Mouse (Mus musculus): ENCODE data around the gene Acot13. TPM values are rescaled to one million over a fixed set of nuclear protein-coding genes. Genes with fewer than 3 reads are reported as not detected.

The Acot13 gene
- total and polyA plus RNA-seq, 3 experiments = 365 to 456 (median 383) TPM

- WGBS = 49% methylated on average over 16 of the region's 16 CpGs
These were observed 8.5 kb downstream of the Acot13 start for GRCm38 (mm10) chr13:24822663-24823343.

GRCm38 (mm10) chr13:24819931-24820330, 11.4 kb downstream of the Acot13 start:
- no peak overlapping the region for H3K27ac ChIP-seq
- 76% methylated on average over 1 of the region's 1 CpGs for WGBS
- no peak for TF ChIP-seq CTCF (IDR thresholded peaks at IDR 0.05)
- TF ChIP-seq EP300 (IDR thresholded peaks at IDR 0.05; ENCODE audit: insufficient read depth, low read depth, low read length) = no peak
- no peak for TF ChIP-seq POLR2A (IDR thresholded peaks at IDR 0.05; ENCODE audit: insufficient read depth, low read depth, low read length)
- H3K9ac ChIP-seq (ENCODE audit: low read depth, low read length) = no peak overlapping the region
- H3K36me3 ChIP-seq (ENCODE audit: control insufficient read depth, insufficient read depth, low read length) = peaks cover 7% of the 10 kb centered on the region
- intact Hi-C loops (cut with DNase I) = no loop called here
- peaks cover 1% of the 10 kb centered on the region; the same call in 1 of the 2 replicates for H3K4me1 ChIP-seq (ENCODE audit: control insufficient read depth, insufficient read depth, low read length)
- H3K4me3 ChIP-seq = no peak overlapping the region
- H3K79me2 ChIP-seq (replicated peaks; ENCODE audit: control insufficient read depth, insufficient read depth, low read length) = no peaks in the 10 kb centered on the region
- no peak for DNase-seq
- H3K27me3 ChIP-seq (ENCODE audit: control insufficient read depth, insufficient read depth, low read length) = no peaks in the 10 kb centered on the region

More at GRCm38 (mm10) chr13:24822663-24823343, 8.5 kb downstream of the Acot13 start:
- H3K36me3 ChIP-seq (ENCODE audit: control insufficient read depth, insufficient read depth, low read length) = peaks cover 5% of the 10 kb centered on the region; the same call in 1 of the 2 replicates
- no peak overlapping the region for H3K4me3 ChIP-seq
- DNase-seq = peak in 1 of 2 experiments; percentile 25
- no peak overlapping the region; the same call in 1 of the 2 replicates for H3K27ac ChIP-seq
- intact Hi-C loops (cut with DNase I) = no loop called here
- peaks cover 6% of the 10 kb centered on the region for H3K4me1 ChIP-seq (ENCODE audit: control insufficient read depth, insufficient read depth, low read length)
- no peaks in the 10 kb centered on the region for H3K79me2 ChIP-seq (replicated peaks; ENCODE audit: control insufficient read depth, insufficient read depth, low read length)
- H3K9ac ChIP-seq (ENCODE audit: low read depth, low read length) = no peak overlapping the region
- TF ChIP-seq CTCF (IDR thresholded peaks at IDR 0.05) = no peak
- TF ChIP-seq EP300 (IDR thresholded peaks at IDR 0.05; ENCODE audit: insufficient read depth, low read depth, low read length) = 0 out of 2 replicates have a peak, but pooled peaks have one; percentile 49
- TF ChIP-seq POLR2A (IDR thresholded peaks at IDR 0.05; ENCODE audit: insufficient read depth, low read depth, low read length) = no peak
- H3K27me3 ChIP-seq (ENCODE audit: control insufficient read depth, insufficient read depth, low read length) = no peaks in the 10 kb centered on the region

GRCm38 (mm10) chr13:24816125-24817092, 14.9 kb downstream of the Acot13 start:
- peaks cover 31% of the 10 kb centered on the region for H3K36me3 ChIP-seq (ENCODE audit: control insufficient read depth, insufficient read depth, low read length)
- TF ChIP-seq CTCF (IDR thresholded peaks at IDR 0.05) = no peak
- TF ChIP-seq EP300 (IDR thresholded peaks at IDR 0.05; ENCODE audit: insufficient read depth, low read depth, low read length) = 0 out of 2 replicates have a peak, but pooled peaks have one; percentile 12
- peak; percentile 40 for TF ChIP-seq POLR2A (IDR thresholded peaks at IDR 0.05; ENCODE audit: insufficient read depth, low read depth, low read length)

GRCm38 (mm10) chr13:24814616-24815015, 16.7 kb downstream of the Acot13 start:
- peaks cover 47% of the 10 kb centered on the region for H3K36me3 ChIP-seq (ENCODE audit: control insufficient read depth, insufficient read depth, low read length)

More at GRCm38 (mm10) chr13:24816125-24817092, 14.9 kb downstream of the Acot13 start:
- intact Hi-C loops (cut with DNase I) = no loop called here
- Histone ChIP-seq H3K4me1 (ENCODE audit: control insufficient read depth, insufficient read depth, low read length) (no peaks in the 10 kb centered on the region), H3K27me3 (ENCODE audit: control insufficient read depth, insufficient read depth, low read length) (no peaks in the 10 kb centered on the region), H3K79me2 (replicated peaks; ENCODE audit: control insufficient read depth, insufficient read depth, low read length) (no peaks in the 10 kb centered on the region), H3K9ac (ENCODE audit: low read depth, low read length) (no peak overlapping the region), H3K27ac (no peak overlapping the region), H3K4me3 (no peak overlapping the region)
- no peak for DNase-seq
- WGBS = 53% methylated on average over 4 of the region's 4 CpGs

GRCm38 (mm10) chr13:24812521-24812920, 18.8 kb downstream of the Acot13 start:
- no peak overlapping the region for H3K9ac ChIP-seq (ENCODE audit: low read depth, low read length)
- H3K27me3 ChIP-seq (ENCODE audit: control insufficient read depth, insufficient read depth, low read length) = no peaks in the 10 kb centered on the region
- WGBS = 92% methylated on average over 2 of the region's 2 CpGs
- no peak for DNase-seq
- H3K36me3 ChIP-seq (ENCODE audit: control insufficient read depth, insufficient read depth, low read length) = peaks cover 64% of the 10 kb centered on the region
- H3K4me1 ChIP-seq (ENCODE audit: control insufficient read depth, insufficient read depth, low read length) = no peaks in the 10 kb centered on the region; the same call in 1 of the 2 replicates
- TF ChIP-seq EP300 (IDR thresholded peaks at IDR 0.05; ENCODE audit: insufficient read depth, low read depth, low read length) (no peak), CTCF (IDR thresholded peaks at IDR 0.05) (no peak), POLR2A (IDR thresholded peaks at IDR 0.05; ENCODE audit: insufficient read depth, low read depth, low read length) (no peak)
- no peak overlapping the region for H3K27ac ChIP-seq
- H3K79me2 ChIP-seq (replicated peaks; ENCODE audit: control insufficient read depth, insufficient read depth, low read length) = no peaks in the 10 kb centered on the region
- intact Hi-C loops (cut with DNase I) = no loop called here
- H3K4me3 ChIP-seq = no peak overlapping the region

More at GRCm38 (mm10) chr13:24814616-24815015, 16.7 kb downstream of the Acot13 start:
- TF ChIP-seq EP300 (IDR thresholded peaks at IDR 0.05; ENCODE audit: insufficient read depth, low read depth, low read length) = no peak
- no peaks in the 10 kb centered on the region for H3K27me3 ChIP-seq (ENCODE audit: control insufficient read depth, insufficient read depth, low read length)
- H3K79me2 ChIP-seq (replicated peaks; ENCODE audit: control insufficient read depth, insufficient read depth, low read length) = no peaks in the 10 kb centered on the region
- no peak overlapping the region for H3K9ac ChIP-seq (ENCODE audit: low read depth, low read length)
- intact Hi-C loops (cut with DNase I) = no loop called here
- no peaks in the 10 kb centered on the region for H3K4me1 ChIP-seq (ENCODE audit: control insufficient read depth, insufficient read depth, low read length)
- H3K4me3 ChIP-seq = no peak overlapping the region
- H3K27ac ChIP-seq = no peak overlapping the region
- 71% methylated on average over 1 of the region's 1 CpGs for WGBS
- DNase-seq = no peak

Data from heart, adult 2 months (tissue).